Mouse (Mus musculus) G1E-ER4 (cell line): ENCODE measurements around the gene Plch2. TPM values are rescaled to one million over a fixed set of nuclear protein-coding genes. Genes with fewer than 3 reads are reported as not detected.

ENCODE experiments used
- GATA1 ChIP-seq: IDR thresholded peaks from one replicate; pipeline ENCODE4 v1.8.0; 2012; ENCODE audit warnings: low read length, inconsistent platforms
- polyA plus RNA-seq: library from polyadenylated mRNA; stranded (reverse); fragments of >175 nt; gene quantifications from 2 replicates; pipeline ENCODE4 v1.2.3, GENCODE M21; 2012

Gene Plch2
- polyA plus RNA-seq, 1 experiment, result 0.56 TPM

DNA sequence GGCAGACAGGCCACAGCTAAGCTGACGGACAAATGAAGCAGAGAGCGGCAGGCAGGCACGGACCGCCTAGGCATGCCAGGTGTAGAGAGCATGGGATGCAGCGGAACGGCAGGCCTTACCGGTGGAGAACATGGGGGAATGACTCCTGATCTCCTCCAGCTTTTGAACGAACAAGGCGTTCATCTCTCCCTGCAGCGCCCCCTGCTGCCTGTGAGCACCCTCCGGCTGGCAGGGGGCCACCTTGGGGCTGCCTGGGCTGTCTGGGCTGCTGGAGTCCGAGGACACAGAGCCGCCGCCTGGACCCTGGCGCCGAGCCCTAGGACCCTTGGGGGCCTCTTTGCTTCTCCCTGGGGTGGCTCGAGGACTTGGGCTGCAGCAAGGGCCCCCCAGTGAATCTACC, 70.5 kb downstream of the Plch2 start:
- no peak for TF ChIP-seq GATA1

DNA sequence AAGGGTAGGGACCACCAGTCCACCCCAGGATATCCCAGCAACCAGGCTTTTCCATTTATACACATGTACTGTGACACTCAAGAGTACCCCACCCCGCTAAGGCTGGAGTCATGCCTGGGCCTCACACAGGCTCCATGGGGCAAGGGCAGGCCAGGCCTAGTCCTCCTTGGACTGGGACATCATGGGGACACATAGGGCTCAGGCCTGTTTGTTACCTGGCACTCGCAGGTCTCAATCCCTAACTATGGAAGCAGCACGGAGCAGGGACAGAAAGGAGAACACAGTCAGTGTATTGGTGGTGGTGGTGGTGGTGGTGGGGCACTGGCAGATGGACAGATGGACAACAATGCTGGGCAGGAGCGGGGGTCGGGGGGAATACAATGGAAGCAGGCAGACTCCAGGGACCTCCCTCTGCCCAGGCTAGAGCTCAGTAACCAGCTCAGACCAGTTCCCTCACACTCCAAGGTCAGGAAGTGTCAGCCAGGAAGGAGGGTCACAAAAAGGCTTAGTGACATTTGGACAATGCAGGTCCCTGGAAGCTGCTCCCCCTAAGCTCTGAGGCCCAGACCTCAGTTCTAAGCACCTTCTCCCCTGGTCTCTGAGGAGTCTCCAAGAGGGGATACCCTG, 71.3 kb downstream of the Plch2 start:
- no peak for TF ChIP-seq GATA1

DNA sequence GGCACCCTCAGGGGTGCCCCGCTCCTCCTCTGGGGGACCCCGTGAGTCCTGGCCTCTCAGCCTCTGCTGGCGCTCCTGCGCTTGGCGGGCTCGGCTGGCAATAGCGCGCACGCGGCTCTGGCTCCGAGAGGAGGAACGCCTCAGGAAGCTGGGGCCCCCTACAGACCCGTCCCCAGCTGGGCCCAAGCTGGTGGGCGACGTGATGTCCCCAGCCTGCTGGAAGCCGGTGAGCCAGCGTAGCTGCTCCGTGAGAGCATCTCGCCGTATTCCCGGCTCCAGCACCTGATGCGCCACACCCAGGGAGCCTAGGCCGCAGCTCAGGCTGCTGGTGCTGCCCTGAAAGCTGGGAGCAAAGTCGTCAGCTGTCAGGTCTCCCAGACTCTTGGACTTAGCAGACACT, 72.8 kb downstream of the Plch2 start:
- TF ChIP-seq GATA1, result no peak

DNA sequence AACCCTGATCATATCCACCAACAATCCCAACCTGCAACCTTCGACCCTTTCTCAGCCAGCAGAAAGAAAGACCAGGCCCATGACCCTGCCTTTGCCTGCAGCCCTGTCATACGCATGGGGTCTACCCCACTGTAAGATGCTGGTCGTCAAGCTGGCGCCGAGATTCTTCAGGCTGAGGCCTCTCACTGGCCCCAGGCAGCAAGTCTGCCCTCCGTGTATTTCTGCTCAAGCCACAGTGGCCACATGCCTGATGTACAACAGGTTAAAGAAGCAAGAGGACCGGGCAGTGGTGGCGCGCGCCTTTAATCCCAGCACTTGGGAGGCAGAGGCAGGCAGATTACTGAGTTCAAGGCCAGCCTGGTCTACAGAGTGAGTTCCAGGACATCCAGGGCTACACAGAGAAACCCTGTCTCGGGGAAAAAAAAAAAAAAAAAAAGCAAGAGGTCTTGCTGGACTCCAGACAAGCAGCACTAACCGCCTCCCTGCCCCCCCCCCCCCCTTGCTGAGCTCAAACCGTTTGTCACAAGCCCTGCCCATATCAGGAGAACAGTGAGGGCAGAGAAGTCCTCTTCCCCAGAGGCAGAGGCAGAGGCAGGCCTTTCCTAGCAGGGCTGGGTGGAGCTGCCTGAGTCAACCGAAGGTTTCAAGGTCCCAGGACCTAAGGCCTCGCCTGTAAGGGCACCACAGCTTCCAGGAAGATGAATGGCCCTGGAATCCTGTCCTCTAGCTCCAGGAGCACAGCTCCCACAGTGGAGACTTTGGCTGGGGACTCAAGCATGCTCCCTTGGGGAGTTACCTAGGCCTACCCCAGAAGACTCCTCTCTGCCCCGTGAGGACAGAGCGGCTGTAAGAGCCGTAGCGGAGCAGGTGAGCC, 74.1 kb downstream of the Plch2 start:
- no peak for TF ChIP-seq GATA1

DNA sequence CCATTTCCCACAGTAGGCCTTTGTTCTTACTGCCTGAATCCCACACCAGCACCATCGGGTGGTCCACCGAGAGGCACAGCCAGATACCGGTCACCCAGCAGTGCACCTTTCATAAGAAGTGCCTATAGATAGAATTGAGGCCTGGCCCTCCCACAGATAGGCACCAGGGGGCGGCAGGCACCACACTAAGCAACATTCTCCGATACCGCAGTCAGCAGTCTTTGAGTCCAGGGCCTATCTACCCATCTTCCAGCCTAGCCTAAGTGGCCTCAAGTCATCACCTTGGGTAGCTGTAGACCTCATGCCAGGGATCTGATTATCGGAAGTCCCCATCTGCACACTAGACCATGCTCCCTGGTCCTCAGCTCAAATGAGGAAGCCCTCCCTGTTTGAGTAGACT, 75.1 kb downstream of the Plch2 start:
- no peak for TF ChIP-seq GATA1

DNA sequence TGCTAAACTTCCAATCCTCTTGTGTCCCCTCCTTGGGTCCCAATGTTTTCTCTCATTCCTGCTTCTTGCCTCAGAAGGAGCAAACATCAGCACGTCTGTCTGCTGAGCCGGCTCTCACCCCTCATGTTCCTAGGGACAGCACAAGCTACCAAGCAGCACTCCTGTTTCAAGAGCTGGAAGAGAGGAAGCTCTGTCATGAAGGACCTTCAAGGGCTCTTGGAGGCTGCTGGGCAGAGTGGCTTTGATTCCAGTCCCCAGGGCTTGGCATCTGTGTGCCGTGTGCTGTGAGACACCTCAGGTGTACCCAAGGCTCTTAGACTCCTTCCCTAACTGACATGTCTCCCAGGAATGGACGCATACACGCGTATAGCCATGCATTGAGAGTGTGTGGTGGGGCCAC, 75.5 kb downstream of the Plch2 start:
- TF ChIP-seq GATA1, result no peak

DNA sequence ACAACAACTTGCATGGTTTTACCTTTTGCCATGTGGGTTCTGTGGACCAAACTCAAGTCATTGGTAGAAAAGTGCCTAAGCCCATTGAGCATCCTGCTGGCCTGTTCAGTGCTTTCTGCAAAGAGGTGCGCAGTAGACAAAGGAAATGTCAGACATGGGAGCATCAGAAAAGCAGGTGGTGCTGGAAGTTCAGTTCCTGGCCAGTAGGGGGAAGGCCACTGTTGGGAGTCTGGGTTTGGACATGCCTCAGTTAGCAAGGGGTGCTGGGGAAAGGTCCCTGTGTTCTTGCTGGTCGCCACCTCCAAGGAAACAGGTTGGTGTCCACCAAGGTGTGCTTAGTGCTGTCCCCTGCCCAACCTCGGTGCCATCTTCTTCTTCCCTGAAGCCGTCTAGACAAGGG, 76.5 kb downstream of the Plch2 start:
- no peak for TF ChIP-seq GATA1

DNA sequence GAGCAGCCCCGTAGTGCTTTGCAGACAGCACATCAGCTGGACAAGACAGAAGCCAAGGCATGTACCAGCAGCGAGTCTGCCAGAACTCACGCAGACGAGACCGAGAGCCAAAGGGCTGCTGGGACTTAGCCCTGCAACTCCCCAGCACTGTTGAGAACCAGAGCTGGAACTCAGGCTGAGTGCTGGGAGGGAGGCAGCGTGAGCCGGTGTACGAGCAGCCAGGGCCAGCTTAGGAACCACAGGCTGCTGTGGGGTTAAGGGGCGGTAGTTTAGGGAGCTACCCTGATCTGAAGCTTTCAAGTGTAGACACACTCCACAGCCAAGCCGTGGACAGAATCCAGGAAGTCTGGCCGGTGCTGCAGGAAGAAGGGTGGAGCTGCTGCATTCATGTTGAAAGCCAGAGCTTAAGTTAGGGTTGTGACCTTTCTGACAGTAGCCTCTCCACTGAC, 82.4 kb downstream of the Plch2 start:
- no peak for TF ChIP-seq GATA1

DNA sequence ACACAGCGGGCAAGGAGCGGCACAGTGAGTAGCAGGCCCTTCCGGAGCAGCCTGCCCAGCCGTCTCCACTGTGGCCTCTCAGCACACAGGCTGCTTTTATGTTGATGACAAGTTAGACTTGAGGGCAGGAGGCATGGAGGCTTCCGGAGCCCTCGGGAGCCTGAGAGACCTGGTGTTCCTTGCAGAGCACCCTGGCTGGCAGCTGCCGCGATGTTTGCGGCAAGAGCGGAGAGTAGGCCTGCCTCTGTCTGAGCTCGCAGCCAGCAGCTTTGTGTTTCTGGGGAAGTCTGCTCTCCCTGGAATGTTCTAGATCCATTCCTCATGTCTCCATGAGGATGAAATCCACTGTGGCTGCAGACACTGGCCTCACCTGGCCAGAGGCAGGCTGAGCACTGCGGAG, 84.0 kb downstream of the Plch2 start:
- no peak for TF ChIP-seq GATA1

DNA sequence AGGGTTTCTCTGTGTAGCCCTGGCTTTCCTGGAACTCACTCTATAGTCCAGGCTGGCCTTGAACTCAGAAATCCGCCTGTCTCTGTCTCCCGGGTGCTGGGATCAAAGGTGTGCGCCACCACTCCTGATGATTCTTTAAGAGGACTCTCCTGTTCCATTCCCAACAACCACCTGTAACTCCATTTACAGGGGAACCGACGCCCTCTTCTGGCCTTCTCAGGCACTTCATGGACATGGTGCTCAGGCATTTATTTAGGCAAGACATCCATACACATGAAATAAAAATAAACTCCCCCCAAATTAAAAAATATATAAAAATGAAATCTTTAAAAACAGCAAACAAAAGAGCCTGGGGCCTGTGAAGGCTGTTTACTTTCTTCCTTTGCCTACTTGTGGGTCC, 89.4 kb downstream of the Plch2 start:
- TF ChIP-seq GATA1, result no peak

DNA sequence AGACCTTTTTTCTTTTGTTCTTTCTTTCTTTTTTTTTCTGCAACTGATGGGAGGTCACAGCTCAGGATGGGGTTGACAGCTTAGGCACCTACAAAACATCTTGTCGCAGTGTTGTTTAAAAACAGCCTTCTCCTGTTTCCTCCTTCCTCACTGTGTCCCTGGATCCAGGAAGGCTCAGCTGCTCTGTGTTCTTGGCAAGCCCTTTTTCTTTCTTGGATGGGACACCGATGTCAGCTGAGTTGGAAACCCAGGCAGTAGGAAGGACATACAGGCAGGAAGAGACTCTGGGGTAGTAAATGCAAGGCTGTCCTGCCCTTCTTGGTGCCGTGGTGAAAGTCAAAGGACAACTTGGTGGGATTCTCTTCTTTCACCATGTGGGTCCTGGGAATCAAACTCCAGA, 90.7 kb downstream of the Plch2 start:
- no peak for TF ChIP-seq GATA1

DNA sequence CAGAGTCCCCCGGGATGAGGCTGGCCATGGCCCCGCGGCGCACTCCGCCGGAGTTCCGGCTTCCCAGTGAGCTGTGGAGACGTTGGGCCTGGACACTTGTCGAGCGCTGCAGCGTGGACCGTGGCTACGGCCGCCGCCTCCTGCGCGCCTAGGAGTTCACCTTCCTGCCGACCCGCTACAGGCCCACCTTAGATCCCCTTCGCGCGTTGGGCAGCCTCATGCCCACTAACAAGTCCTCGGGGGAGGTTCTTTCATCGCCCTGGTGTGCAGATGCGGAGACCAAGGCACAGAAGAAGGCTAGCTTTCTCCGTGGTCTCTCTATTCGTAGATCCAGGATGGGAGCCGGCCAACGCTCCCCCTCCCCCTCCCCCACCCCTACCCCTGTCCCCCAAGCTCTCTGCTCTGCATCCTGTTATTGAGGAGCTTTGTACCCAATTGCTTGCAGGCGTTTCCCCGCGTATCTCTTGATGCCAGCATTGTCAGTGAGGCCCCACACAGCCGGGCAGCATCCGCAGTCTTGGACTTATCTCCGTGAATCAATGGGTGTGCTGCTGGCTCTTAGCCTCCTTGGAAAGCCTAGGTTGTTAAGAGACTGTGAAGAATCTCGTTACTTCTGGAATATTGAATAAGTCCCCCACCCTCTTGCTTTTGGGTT, 91.9 kb downstream of the Plch2 start:
- TF ChIP-seq GATA1, result no peak

DNA sequence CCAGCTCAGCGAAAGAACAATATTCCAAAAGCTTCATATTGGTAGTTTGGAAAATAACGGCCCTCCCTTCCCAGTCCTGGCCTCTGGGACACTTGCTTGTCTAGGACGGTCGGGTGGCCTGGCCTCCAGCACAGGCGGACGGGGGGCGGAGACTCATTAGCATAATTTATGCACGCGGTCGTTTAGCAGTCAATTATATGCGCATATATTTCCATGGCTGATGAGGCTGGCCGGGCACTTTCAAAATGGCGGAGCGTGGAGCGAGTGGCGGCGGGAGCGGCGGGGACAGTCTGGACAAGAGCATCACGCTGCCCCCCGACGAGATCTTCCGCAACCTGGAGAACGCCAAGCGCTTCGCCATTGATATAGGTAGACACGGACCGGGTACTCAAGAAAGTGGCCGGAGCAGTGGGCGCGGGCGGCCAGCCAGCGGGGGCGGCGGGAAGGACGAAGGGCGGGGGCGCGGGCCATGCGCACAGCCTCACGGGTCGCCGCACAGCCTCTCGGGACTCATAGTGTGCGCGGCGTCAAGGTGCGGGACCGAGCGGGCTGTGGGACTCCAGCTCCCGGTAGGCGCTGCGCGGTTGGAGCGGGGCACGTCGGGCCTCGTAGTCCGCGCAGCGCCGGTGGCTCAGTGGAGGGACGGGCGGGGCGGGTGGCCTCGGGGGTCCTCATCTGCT, 92.5 kb downstream of the Plch2 start, which contains the start of gene Pank4:
TSS of gene Pank4 (plus strand) at position 223 of the 680 bp plus-strand sequence.
- TF ChIP-seq GATA1, result no peak

DNA sequence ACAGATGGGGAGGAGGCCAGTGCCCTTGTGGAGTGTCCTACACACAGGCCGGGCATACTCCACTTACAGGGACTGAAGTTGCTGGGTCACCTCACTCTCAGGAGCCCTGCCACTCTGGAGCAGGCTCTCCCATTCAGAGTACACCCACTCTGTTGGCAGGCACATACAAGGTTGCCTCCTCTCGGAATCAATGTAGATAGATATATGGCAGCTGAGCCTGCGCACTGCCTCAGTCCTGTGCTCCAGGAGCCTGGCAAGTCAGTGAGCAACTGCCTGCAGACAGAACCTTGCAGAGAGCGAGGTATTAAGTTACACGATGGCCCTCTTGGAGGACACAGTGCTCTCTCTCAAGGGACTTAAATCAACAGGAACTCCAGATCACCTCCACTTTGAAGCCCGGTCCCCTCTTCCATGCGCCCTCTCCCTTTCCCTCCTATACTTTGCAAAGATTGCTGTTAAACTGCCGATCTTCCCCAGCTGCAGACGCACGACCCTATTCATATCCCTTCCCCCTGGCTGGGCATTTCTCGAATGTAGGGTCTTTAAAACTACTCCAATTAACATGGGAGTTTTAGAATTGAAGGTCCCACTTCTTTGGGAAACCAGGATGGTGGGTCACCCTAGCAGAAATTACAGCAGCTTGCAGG, 93.3 kb downstream of the Plch2 start:
- TF ChIP-seq GATA1, result no peak

DNA sequence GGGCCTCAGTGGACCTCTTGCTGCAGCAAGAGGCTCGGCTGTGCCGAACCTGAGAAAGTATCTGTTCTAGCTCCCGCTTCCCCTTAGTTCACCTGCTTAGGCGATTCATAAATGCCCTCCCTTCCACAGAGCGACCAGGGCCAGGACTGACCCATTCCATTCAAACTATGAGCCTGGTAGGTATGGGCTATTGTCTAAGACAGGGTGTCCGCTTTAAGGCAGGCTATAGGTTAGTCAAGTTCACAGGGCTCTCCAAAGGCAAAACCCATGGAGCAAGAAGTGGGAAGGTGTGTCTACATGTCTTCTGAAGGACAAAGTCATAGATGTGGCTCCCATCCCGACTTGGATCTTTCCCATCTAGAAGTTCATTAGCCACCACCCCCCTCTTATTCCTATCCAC, 93.9 kb downstream of the Plch2 start:
- TF ChIP-seq GATA1, result no peak
